Mouse (Mus musculus) thymus, adult 2 months (tissue): ENCODE measurements around the gene Ccdc151. TPM values are rescaled to one million over a fixed set of nuclear protein-coding genes. Genes with fewer than 3 reads are reported as not detected.

Experiments
- DNase-seq: peaks from one replicate; pipeline ENCODE4 v3.0.0; 2021
- H3K27ac ChIP-seq: fragments of 200-500 bp; 2 replicates; pipeline ENCODE4 v1.5.1; 2012; ENCODE audit warnings: low read length, control low read depth; ENCODE audit not compliant: control insufficient read depth, insufficient read depth
- H3K27me3 ChIP-seq: fragments of 200-500 bp; 2 replicates; pipeline ENCODE4 v1.6.1; 2012; ENCODE audit warnings: mild to moderate bottlenecking, low read length, moderate library complexity, mixed read lengths; ENCODE audit not compliant: control insufficient read depth, insufficient read depth
- H3K36me3 ChIP-seq: fragments of 200-500 bp; 2 replicates; pipeline ENCODE4 v1.6.1; 2012; ENCODE audit warnings: mild to moderate bottlenecking, low read length, moderate library complexity; ENCODE audit not compliant: control insufficient read depth, insufficient read depth
- H3K4me1 ChIP-seq: fragments of 200-500 bp; replicated peaks from 2 replicates; pipeline ENCODE4 v1.6.1; 2012; ENCODE audit warnings: low read length; ENCODE audit not compliant: control insufficient read depth, insufficient read depth
- H3K4me3 ChIP-seq: fragments of 200-500 bp; 2 replicates; pipeline ENCODE4 v1.5.1; 2012; ENCODE audit warnings: mild to moderate bottlenecking, low read length, control low read depth, moderate library complexity; ENCODE audit not compliant: control insufficient read depth, insufficient read depth
- CTCF ChIP-seq: fragments of 200-500 bp; IDR thresholded peaks from 2 replicates; pipeline ENCODE4 v1.5.1; 2012; ENCODE audit warnings: mild to moderate bottlenecking, control low read depth, low read length, moderate library complexity, borderline replicate concordance; ENCODE audit not compliant: control insufficient read depth, poor library complexity, insufficient read depth; ENCODE audit errors: extremely low read depth
- POLR2A ChIP-seq: fragments of 200-500 bp; IDR thresholded peaks from 2 replicates; pipeline ENCODE4 v1.6.1; 2012; ENCODE audit warnings: mild to moderate bottlenecking, low read length, control low read depth, moderate library complexity; ENCODE audit not compliant: control insufficient read depth, poor library complexity, insufficient read depth; ENCODE audit errors: extremely low read depth
- WGBS: fragments of 180-500 bp; shearing (Covaris S2); methylation state at CpG from one replicate; pipeline ENCODE4 v1.1.7; 2018; 5-methylcytosine and 5-hydroxymethylcytosine counted together
- polyA plus RNA-seq: library from polyadenylated mRNA; depleted of rRNA; stranded (reverse); fragments of >200 nt; gene quantifications from 2 replicates; pipeline ENCODE4 v1.2.3, GENCODE M21; 2012

Gene Ccdc151
- polyA plus RNA-seq, 1 experiment, result 0.11 TPM

DNA sequence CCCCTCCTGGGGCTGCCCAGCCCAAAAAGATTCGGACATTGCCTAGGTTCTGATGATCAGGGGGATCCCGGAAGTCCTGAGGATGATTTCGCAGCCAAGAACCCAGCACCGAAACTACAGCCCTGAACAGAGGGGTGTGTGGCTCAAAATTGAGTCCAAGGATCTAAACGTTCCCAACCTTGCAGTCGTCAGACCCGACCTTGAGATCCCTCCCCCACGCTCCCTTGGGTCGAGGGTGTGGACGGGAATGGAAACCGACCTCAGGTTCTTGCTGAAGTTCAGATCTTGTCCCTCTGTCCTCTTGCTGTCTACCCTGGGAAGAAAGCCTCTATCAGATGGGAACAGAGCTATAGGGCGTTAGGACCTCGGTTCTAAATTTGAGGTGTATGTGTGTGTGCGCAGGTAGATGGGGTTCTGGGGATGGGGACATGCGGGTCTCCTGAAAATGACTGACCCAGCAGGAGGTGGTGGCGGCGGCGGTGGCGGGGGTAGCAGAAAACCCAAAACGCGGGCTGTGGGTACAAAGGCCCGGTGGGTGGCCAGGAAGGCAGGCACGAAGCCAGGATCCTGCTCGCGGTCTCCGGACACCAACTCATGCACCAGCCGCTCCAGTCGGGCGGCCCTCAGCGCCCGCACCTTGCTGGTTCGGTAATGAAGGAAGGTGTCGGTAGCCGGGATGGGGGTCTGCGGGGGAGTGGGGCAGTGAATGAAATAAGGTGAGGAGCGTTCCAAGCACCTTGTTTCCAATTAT lies 14.7 kb downstream of the Ccdc151 start:
- Histone ChIP-seq H3K27ac (no peak overlapping the region), H3K4me3 (no peak overlapping the region), H3K36me3 (no peaks in the 10 kb centered on the region), H3K4me1 (peaks cover 26% of the 10 kb centered on the region), H3K27me3 (peaks cover 21% of the 10 kb centered on the region)
- no peak for DNase-seq
- no peak for TF ChIP-seq CTCF
- TF ChIP-seq POLR2A, result no peak
- WGBS, result 22% methylated on average over 36 of the region's 36 CpGs

DNA sequence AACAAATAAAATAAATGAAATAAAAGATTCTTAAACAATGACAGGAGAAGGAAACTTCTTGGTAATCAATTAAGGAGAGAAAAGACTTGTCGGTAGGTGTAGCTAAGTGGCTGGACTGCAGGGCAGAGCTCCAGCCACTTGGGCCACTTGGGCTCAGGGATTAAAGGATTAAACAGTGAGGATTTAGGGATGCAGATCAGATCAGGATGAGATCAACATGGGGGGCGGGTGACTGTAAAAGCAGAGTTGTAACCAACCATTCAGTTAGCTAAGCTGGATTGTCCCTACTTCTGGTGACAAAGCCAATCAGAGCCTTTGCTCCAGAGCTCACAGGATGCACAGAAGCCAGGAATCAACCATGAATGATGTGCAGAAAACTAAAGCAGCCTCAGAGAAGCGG lies 18.5 kb downstream of the Ccdc151 start:
- TF ChIP-seq POLR2A (no peak), CTCF (no peak)
- H3K27me3 ChIP-seq, result peaks cover 5% of the 10 kb centered on the region

DNA sequence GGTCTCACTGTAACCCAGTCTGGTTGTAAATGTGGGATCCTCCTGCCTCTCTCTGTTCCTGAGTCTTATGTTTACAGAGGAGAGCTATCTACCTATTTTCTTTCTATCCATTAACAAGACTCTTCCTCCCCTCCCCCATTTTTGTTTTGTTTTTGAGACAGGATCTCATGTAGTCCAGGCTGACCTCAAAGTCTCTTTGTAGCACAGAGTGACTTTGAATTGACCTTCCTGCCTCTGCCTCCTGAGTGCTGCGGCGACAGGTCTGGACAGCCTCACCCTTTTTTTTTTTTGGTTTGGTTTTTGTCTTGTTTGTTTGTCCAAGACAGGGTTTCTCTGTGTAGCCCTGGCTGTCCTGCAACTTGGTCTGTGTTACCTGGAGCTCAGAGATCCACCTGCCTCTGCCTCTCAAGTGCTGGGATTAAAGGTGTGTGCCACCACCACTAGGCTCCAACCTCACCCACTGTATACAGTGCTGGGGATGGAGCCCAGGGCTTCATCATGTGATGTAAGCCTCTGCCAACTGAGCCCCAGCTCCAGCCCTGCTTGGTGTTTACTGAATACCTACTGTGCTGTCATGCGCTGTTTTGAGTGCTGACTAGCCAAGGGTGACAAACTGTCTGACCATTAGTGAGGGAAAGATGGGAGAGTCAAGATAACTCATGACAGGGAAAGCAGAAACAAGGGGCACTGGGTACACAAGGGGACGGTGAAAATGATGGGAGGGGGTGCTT lies 23.9 kb downstream of the Ccdc151 start:
- Histone ChIP-seq H3K27ac (no peak overlapping the region), H3K4me3 (no peak overlapping the region), H3K27me3 (no peaks in the 10 kb centered on the region), H3K36me3 (no peaks in the 10 kb centered on the region), H3K4me1 (peaks cover 19% of the 10 kb centered on the region)
- TF ChIP-seq CTCF, result no peak
- no peak for TF ChIP-seq POLR2A
- no peak for DNase-seq
- WGBS, result 96% methylated on average over 4 of the region's 4 CpGs

More for the DNA sequence above, 18.5 kb downstream of the Ccdc151 start:
- 74% methylated on average over 3 of the region's 3 CpGs for WGBS
- no peak for DNase-seq
- Histone ChIP-seq H3K27ac (peak overlapping the region; percentile 79), H3K4me3 (no peak overlapping the region), H3K36me3 (no peaks in the 10 kb centered on the region), H3K4me1 (peaks cover 32% of the 10 kb centered on the region)

DNA sequence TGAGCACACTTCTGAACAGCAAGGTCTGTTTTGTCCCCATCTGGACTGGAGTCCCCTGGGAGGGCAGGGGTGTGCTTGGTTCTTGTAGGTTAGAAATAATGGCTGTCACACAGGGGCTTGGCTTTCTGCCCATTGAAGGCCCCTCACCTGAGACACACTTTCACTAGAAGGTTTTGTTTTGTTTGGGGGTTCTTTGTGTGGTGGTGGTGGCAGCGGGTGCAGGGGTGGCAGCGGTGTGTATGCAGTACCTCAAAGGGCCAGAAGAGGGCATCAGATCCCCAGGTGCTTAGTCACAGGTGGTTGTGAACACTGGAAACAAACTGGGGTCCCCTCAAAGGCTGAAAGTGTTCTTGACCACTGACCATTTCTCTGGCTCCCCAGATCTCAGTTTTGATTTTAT lies 24.5 kb downstream of the Ccdc151 start:
- no peak overlapping the region for H3K4me3 ChIP-seq
- no peak overlapping the region for H3K27ac ChIP-seq
- TF ChIP-seq CTCF (peak; percentile 73; the same call in 1 of the 2 replicates), POLR2A (no peak)
- H3K4me1 ChIP-seq, result peaks cover 17% of the 10 kb centered on the region
- DNase-seq, result peak; percentile 61
- no peaks in the 10 kb centered on the region for H3K27me3 ChIP-seq
- no peaks in the 10 kb centered on the region for H3K36me3 ChIP-seq
- WGBS, result 48% methylated on average over 2 of the region's 2 CpGs

DNA sequence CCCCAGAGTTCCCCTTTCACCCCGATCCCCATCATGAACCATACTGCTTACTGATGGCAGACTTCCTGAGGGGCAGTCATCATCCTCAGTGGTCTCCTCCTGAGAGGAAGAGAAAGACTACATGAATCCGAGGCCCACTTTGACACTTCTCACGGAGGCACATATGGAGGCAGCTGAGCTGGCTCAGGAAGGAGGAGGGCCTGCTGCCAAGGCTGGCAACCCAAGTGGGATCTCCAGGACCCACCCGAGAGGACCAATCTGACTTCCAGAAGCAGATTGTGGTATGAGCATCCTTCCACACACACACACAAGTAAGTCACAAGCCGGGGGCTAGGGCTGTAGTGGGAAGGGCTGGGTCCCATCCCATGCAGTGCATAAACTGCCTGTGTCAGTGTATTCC lies 25.1 kb downstream of the Ccdc151 start:
- H3K4me3 ChIP-seq, result no peak overlapping the region
- peaks cover 13% of the 10 kb centered on the region for H3K4me1 ChIP-seq
- no peaks in the 10 kb centered on the region for H3K27me3 ChIP-seq
- TF ChIP-seq POLR2A (0 out of 2 replicates have a peak, but pooled peaks have one; percentile 20), CTCF (no peak)
- no peak for DNase-seq
- no peaks in the 10 kb centered on the region for H3K36me3 ChIP-seq
- no peak overlapping the region for H3K27ac ChIP-seq
- whole genome bisulfite sequencing, result 90% methylated on average over 5 of the region's 5 CpGs

GRCm38 (mm10) chr9:21976626-21977175 lies 25.7 kb downstream of the Ccdc151 start:
- no peaks in the 10 kb centered on the region for H3K36me3 ChIP-seq
- no peak overlapping the region for H3K27ac ChIP-seq
- H3K27me3 ChIP-seq, result no peaks in the 10 kb centered on the region
- 91% methylated on average over 10 of the region's 10 CpGs for WGBS
- no peak overlapping the region for H3K4me3 ChIP-seq
- DNase-seq, result no peak
- TF ChIP-seq CTCF (no peak), POLR2A (no peak)
- peaks cover 7% of the 10 kb centered on the region for H3K4me1 ChIP-seq
